Mouse (Mus musculus) adrenal gland, adult 8-10 months (tissue): ENCODE results near the gene Npvf. TPM values are rescaled to one million over a fixed set of nuclear protein-coding genes. Genes with fewer than 3 reads are reported as not detected.
A peak's percentile ranks its signal among the peaks of the same experiment; 100 is the strongest.

Experiments
- DNase-seq: peaks from one replicate; pipeline ENCODE4 v3.0.0; 2022
- total RNA-seq, 4 experiments: library from RNA; stranded (reverse); gene quantifications; 2 replicates each; pipeline ENCODE4 v1.2.4; 2022

Gene Npvf
- not detected for total RNA-seq

- DNase-seq = no peak
Measured at GRCm38 (mm10) chr6:50654356-50654755, at the start of gene Npvf. Gene Npvf, minus strand, starts transcription at chr6:50654439.

GRCm38 (mm10) chr6:50689121-50689815 is 35.0 kb upstream of the Npvf start:
- no peak for DNase-seq

GRCm38 (mm10) chr6:50684646-50685415 is 30.6 kb upstream of the Npvf start:
- peak; percentile 18 for DNase-seq

- no peak for DNase-seq
Measured at GRCm38 (mm10) chr6:50681491-50681890, 27.3 kb upstream of the Npvf start.

DNA sequence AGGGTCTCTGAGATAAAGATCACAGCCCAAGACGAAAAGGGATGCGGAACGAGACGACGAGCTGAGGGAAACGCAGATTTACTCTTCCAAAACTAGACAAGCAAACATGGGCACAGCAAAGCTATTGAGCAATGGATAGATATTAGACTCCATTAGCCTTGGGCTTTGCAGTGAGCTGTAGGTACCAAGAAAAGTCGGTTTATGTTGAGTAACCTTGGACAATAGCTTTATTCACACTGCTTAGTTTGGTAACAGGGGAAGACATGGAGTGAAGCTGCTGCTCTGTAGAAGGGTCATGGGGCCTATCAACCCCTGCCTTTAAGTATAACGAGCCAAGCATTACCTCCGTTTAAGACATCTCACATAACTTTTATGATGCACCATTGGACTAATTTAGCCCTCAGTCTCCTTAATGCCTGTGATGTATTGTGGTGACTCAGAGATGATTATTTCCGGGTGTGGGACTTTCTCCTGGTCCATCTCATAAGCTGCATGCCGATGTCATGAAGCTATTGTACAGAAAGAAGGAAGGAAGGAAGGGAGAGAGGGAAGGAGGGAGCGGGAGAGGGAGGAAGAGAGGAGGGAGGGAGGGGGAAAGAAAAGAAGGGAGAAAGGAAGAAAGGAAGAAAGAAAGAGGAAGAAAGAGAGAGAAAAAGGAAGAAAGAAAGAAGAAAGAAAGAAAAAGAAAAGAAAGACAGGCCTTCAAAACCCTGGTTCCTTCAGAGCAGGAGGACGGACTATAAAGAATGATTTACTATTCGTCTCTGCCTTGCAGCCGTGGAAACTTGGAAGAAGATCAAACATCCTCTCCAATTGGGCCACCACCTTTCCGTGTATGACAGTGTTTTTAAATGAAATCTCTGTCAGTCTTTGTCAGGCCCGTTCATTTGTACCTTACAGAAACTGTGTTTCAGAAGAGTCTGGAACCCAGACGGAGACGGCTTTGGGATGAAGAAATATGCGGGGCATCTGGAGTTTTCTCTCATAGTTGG is 26.3 kb upstream of the Npvf start:
- DNase-seq = no peak

DNA sequence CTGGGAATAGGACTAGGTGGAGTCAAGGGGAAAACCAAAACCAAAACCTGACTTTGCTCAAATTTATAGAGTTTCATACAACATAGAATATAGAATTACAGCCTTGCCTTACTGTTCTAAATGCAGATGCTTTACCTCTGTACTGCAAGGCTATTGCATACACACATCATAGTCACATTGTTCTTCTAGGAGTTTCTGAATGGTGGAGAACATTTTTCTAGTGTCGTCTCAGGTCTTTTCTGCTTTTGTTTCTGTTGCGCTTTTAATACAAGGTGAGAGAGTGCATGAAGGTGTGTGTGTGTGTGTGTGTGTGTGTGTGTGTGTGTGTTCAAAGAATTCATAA is 25.2 kb upstream of the Npvf start:
- no peak for DNase-seq

DNA sequence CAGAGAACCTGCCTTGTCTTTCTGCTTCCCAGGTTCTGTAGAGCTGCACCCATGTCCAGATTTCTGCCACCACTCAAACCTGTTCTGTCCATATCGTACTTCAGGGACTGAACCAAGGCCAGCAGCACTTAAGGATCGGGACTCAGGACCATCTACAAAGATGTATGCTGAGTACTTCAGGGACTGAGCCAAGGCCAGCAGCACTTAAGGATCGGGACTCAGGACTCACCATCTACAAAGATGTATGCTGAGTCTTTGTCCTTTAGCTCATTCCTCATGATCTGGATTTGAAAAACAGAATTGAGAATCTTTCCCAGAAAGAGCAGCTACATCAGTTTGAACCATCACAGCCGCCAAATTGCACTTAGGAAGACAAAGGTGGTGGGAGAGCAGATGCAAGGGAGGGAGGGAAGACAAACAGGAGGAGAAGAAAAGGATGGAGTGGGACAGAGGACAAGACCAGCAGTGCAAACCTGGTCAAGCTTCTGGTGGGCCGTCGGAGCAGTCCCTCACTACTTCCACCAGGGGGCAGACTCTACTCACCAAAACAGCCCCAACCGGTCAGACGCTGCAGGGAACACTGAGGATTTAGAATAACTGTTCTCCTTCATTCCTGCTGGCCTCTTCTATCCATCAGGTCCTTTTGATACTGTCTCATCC is 24.7 kb upstream of the Npvf start:
- peak; percentile 34 for DNase-seq

- DNase-seq = no peak
Measured at GRCm38 (mm10) chr6:50671191-50671590, 17.0 kb upstream of the Npvf start.

GRCm38 (mm10) chr6:50666937-50667336 is 12.7 kb upstream of the Npvf start:
- no peak for DNase-seq

DNA sequence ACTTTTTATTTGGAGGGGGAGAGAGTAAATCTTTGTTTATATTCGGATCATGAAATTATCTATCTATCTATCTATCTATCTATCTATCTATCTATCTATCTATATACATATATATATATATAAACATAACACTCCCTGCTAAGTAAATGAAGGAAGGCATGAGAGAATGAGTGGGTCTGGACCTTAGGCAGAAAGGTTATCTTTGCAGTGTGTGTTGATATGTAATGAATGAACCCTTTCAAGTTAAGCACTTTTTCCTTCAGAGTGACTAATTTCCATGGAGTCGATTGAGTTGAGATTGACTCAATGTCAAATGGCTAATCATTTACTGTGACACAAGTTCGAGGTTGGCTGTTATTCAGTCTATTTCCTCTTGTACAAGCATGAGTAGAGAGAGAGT is 10.8 kb upstream of the Npvf start:
- no peak for DNase-seq

DNA sequence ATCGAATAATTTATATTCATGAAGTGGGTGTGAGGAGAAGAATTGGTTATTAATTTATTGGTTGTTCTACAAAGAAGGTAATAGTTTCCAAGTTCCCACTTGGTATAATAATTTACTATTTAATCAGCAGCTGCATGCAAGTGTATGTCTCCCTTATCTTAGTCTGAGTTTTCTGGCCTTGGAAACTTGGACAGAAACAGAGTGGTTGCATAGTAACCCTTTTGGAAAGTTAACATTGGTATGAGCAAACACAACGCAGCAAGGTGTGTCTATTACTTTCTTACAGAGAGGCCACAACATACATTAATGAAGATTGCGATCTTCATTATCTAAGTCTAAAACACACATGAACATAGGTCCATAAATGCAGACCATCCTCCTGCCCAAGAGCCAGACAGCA is 10.0 kb upstream of the Npvf start:
- no peak for DNase-seq

DNA sequence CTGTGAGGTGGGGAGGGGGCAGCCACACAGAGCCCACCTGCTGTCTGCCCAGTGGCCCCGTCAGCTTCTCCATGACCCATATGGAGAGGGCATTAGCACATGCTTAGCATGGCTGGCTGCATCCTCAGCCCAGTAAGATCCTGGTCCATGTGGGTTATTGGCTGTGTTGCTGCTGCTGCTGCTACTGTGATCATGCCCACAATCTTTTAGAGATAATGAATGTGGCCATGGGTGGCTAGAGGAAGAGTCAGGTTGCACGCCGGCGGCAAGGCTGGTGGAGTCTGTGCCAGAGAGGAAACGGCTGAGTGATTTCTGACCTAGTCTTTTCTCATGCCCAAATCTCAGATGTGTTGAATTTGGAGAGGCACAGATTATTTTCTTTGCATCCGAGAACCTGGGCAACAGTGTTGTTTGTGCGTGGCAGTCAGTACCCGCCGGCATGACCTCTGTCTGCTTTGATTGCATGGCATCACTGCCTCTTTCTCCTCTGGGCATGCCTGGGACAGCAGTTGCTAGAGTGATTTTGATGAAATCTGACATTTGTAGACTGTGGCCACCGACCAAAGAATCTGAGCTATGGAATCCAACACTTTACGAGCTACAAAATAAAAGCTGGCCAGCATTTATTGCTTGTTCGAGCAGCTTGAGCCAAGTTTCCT is 8.8 kb upstream of the Npvf start:
- no peak for DNase-seq

DNA sequence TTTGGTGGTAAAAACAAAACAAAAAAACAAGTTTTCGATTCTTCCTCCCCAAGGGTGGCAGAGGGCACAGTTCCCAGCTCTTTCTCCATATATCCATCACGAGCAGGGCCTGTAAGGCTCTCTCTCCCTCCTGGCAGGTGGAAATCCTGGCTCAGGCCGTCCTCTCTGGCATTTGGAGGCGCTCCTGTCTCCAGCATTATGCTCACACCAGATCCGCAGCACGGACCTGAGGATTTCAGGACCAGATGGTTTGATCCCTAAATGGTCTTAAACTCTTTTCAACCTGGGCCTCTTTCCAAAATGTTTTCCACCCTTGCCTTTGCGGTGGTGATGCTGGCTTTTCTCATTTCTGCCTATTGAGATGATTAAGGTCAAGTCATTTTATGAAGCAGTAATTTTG is 7.5 kb upstream of the Npvf start:
- no peak for DNase-seq

DNA sequence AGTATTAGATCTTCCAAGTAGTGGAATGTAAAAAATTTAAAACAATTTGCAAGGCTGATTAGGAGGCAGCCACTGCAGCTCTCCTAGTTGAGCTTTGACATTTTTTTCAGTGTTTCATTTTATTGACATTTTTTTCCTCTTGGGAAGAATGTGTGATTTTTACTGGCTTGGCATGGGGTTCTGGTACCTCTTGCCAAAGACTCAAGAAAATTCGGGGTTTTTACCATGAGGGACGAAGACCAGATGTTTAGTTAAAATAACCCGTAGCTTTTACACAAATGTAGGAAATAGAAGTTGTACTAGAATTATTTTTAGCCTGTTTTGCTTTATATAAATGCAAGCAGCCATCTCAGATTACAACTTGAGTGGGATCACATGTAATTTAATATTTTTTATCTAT is 4.2 kb upstream of the Npvf start:
- no peak for DNase-seq

DNA sequence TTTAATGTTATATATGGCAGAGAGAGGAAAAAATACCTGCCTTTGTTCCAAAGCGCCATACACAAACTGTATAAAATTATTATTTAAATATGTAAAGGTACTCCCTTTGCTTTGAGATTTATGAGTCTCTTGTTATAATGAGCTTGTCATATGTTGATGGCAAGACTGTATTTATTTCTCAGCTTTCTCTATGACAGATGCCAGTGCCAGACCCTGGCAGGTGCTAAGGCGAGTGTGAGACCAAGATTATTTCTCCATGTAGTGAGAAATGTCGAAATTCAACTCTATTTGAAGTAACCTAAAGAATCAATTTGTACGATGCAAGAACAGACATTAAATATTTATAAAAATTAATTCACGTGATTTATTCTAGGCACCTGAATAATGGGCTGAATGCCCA is 3.8 kb upstream of the Npvf start:
- no peak for DNase-seq

GRCm38 (mm10) chr6:50656426-50656825 is 2.2 kb upstream of the Npvf start:
- no peak for DNase-seq

GRCm38 (mm10) chr6:50655925-50656324 is 1.7 kb upstream of the Npvf start:
- no peak for DNase-seq

- DNase-seq = no peak
Measured at GRCm38 (mm10) chr6:50647656-50648055, 6.6 kb downstream of the Npvf start.

DNA sequence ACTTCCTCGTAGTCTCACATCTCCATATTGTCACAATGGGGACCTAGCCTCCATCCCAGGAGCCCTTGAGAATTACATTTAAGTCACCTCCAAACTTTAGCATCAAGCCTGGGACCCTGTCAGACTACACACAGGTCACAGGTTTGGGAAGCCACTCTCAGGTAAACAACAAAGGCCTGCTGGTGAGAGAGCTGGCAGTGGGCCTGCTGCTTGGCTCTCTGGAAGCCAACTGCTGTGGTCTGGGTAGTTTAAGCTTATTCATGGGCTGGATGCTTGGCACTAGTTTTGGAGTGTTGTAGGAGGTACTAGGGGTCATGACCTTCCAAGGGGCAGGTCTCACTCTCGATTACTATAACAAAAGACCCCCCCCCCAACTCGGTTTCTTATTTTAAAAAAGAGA is 7.6 kb downstream of the Npvf start:
- no peak for DNase-seq

GRCm38 (mm10) chr6:50644701-50645100 is 9.5 kb downstream of the Npvf start:
- DNase-seq = no peak

DNA sequence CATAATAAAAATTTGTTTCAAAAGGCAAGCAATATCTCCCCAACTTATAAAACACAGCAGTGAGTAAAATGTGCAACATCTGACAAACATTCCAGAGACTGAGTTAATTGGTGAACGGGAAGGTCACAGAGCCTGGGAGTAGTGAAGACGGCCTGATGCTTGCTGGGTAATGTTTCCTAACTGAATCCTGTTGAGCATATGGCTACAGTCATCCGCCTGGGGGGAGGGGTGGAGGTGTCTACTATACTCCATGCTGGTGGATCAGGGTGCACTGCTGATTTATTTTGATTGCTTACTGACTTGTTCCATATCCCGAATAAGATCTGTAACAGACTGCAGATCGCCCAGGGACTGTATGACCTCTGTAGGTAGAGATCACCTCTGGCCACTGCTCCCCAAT is 12.3 kb downstream of the Npvf start:
- DNase-seq = no peak

DNA sequence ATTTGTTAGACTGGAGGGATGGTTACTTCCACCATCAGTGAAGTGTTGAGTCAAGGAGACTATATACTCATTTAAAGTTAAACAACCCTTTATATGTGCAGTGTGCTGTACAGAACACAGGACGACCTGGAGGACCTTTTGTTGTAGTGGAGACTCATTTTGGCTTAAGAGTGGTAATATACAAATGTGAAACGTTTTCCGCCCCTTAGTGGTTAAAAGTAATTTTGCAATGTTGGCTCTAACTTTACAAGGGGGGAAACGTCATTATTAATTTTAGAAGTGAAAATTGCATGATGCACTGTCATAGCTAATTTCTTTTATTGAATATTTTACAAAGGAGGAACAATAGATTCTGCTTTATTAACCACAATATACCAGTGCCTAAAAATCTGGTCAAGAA is 13.9 kb downstream of the Npvf start:
- DNase-seq = no peak
